Mouse (Mus musculus) neural tube, embryonic 14.5 days (tissue): ENCODE results near the gene Fam241a. TPM values are rescaled to one million over a fixed set of nuclear protein-coding genes. Genes with fewer than 3 reads are reported as not detected.

ENCODE experiments used
- ATAC-seq: fragments of 200-750 bp; cut with Nextera tagmentation; 2 replicates; pipeline ENCODE4 v1.8.0; 2017; ENCODE audit warnings: low read depth, mild to moderate bottlenecking, moderate TSS enrichment, moderate library complexity
- H3K27ac ChIP-seq: fragments of 300-500 bp; sonication (generic); 2 replicates; pipeline ENCODE4 v1.5.1; 2014; ENCODE audit warnings: low read depth, mild to moderate bottlenecking, control low read depth, low read length, moderate library complexity, mixed read lengths
- H3K27me3 ChIP-seq: fragments of 300-500 bp; sonication (generic); 2 replicates; pipeline ENCODE4 v1.6.1; 2014; ENCODE audit warnings: low read length; ENCODE audit not compliant: control insufficient read depth, insufficient read depth
- H3K36me3 ChIP-seq: fragments of 300-500 bp; sonication (generic); 2 replicates; pipeline ENCODE4 v1.6.1; 2014; ENCODE audit warnings: low read length, mixed read lengths; ENCODE audit not compliant: control insufficient read depth, insufficient read depth
- H3K4me1 ChIP-seq: fragments of 300-500 bp; sonication (generic); 2 replicates; pipeline ENCODE4 v1.6.1; 2014; ENCODE audit warnings: low read length; ENCODE audit not compliant: control insufficient read depth, insufficient read depth
- H3K4me2 ChIP-seq: fragments of 300-500 bp; sonication (generic); 2 replicates; pipeline ENCODE4 v1.6.1; 2014; ENCODE audit warnings: mild to moderate bottlenecking, low read depth, low read length, control low read depth
- H3K4me3 ChIP-seq: fragments of 300-500 bp; sonication (generic); 2 replicates; pipeline ENCODE4 v1.5.1; 2014; ENCODE audit warnings: low read depth, low read length, control low read depth, mixed read lengths
- H3K9ac ChIP-seq: fragments of 300-500 bp; sonication (generic); replicated peaks from 2 replicates; pipeline ENCODE4 v1.6.1; 2014; ENCODE audit warnings: low read depth, mild to moderate bottlenecking, control low read depth, low read length, mixed read lengths
- H3K9me3 ChIP-seq: fragments of 300-500 bp; sonication (generic); 2 replicates; pipeline ENCODE4 v1.6.1; 2016; ENCODE audit warnings: low read length; ENCODE audit not compliant: control insufficient read depth
- WGBS: fragments of 180-500 bp; shearing (Covaris S2); extraction: QIAGEN DNeasy Blood & Tissue Kit; methylation state at CpG from one replicate; pipeline ENCODE4 v1.1.7; 2014; 5-methylcytosine and 5-hydroxymethylcytosine counted together
- polyA plus RNA-seq: library from polyadenylated mRNA; unstranded; fragments of >200 nt; fragmentation: Nextera tagmentation; extraction: Ambion mirVana; gene quantifications from 2 replicates; pipeline ENCODE4 v1.2.1, GENCODE M21; 2014

The Fam241a gene
- polyA plus RNA-seq, 1 experiment from 2014 or later = 10.3 TPM

- ATAC-seq = no peak
- H3K36me3 ChIP-seq = no peaks in the 10 kb centered on the region
- WGBS = 78% methylated on average over 5 of the region's 5 CpGs
- no peaks in the 10 kb centered on the region for H3K9me3 ChIP-seq
- no peak overlapping the region for H3K9ac ChIP-seq
- no peaks in the 10 kb centered on the region for H3K27me3 ChIP-seq
- H3K4me1 ChIP-seq = no peaks in the 10 kb centered on the region
- H3K4me3 ChIP-seq = no peak overlapping the region
- no peak overlapping the region for H3K4me2 ChIP-seq
- no peak overlapping the region for H3K27ac ChIP-seq
These were observed 46.2 kb downstream of the Fam241a start for GRCm38 (mm10) chr3:127849922-127850321.

GRCm38 (mm10) chr3:127848088-127848808, 47.9 kb downstream of the Fam241a start:
- Histone ChIP-seq H3K4me2 (no peak overlapping the region), H3K4me1 (no peaks in the 10 kb centered on the region), H3K9ac (no peak overlapping the region), H3K27ac (no peak overlapping the region), H3K36me3 (no peaks in the 10 kb centered on the region), H3K27me3 (no peaks in the 10 kb centered on the region), H3K4me3 (no peak overlapping the region), H3K9me3 (no peaks in the 10 kb centered on the region)
- no peak for ATAC-seq
- WGBS = 88% methylated on average over 11 of the region's 11 CpGs

GRCm38 (mm10) chr3:127843941-127844327, 52.2 kb downstream of the Fam241a start:
- 94% methylated on average over 5 of the region's 5 CpGs for WGBS
- H3K36me3 ChIP-seq = no peaks in the 10 kb centered on the region

GRCm38 (mm10) chr3:127843324-127843940, 52.7 kb downstream of the Fam241a start:
- no peak overlapping the region for H3K4me2 ChIP-seq
- H3K4me1 ChIP-seq = no peaks in the 10 kb centered on the region
- no peaks in the 10 kb centered on the region for H3K36me3 ChIP-seq
- no peak overlapping the region for H3K27ac ChIP-seq
- WGBS = 90% methylated on average over 2 of the region's 2 CpGs
- no peaks in the 10 kb centered on the region for H3K9me3 ChIP-seq
- H3K9ac ChIP-seq = no peak overlapping the region
- no peak overlapping the region for H3K4me3 ChIP-seq
- ATAC-seq = no peak
- no peaks in the 10 kb centered on the region for H3K27me3 ChIP-seq

More at GRCm38 (mm10) chr3:127843941-127844327, 52.2 kb downstream of the Fam241a start:
- no peak for ATAC-seq
- Histone ChIP-seq H3K27me3 (no peaks in the 10 kb centered on the region), H3K4me3 (no peak overlapping the region), H3K4me2 (no peak overlapping the region), H3K27ac (no peak overlapping the region), H3K9me3 (no peaks in the 10 kb centered on the region), H3K4me1 (no peaks in the 10 kb centered on the region), H3K9ac (no peak overlapping the region)

- Histone ChIP-seq H3K4me2 (no peak overlapping the region), H3K4me3 (no peak overlapping the region), H3K27me3 (0 out of 2 replicates have a peak, but pooled peaks cover 2% of the 10 kb centered on the region), H3K9me3 (no peaks in the 10 kb centered on the region), H3K9ac (no peak overlapping the region), H3K36me3 (no peaks in the 10 kb centered on the region), H3K4me1 (peaks cover 5% of the 10 kb centered on the region; the same call in 1 of the 2 replicates), H3K27ac (no peak overlapping the region)
- no peak for ATAC-seq
- 63% methylated on average over 8 of the region's 8 CpGs for WGBS
These were observed 54.2 kb downstream of the Fam241a start for GRCm38 (mm10) chr3:127841926-127842325.

- 31% methylated on average over 8 of the region's 8 CpGs for WGBS
- no peak; the same call in 1 of the 2 replicates for ATAC-seq
These were observed 58.0 kb downstream of the Fam241a start for GRCm38 (mm10) chr3:127837972-127838644.

GRCm38 (mm10) chr3:127837154-127837865, 58.8 kb downstream of the Fam241a start, which contains the start of gene Ap1ar:
Gene Ap1ar, minus strand, starts transcription at chr3:127837523.
- peak; percentile 97 for ATAC-seq
- H3K27ac ChIP-seq = peak within 1 kb of the TSS; percentile 95
- H3K36me3 ChIP-seq = no peaks in the 10 kb centered on the region
- peak within 1 kb of the TSS; percentile 84 for H3K9ac ChIP-seq
- 0 out of 2 replicates have a peak, but pooled peaks cover 3% of the 10 kb centered on the region for H3K27me3 ChIP-seq
- H3K4me3 ChIP-seq = peak within 1 kb of the TSS; percentile 81
- peaks cover 19% of the 10 kb centered on the region; the same call in 1 of the 2 replicates for H3K4me1 ChIP-seq
- under 1% methylated on average over 78 of the region's 89 CpGs for WGBS
- H3K4me2 ChIP-seq = peak within 1 kb of the TSS; percentile 76
- H3K9me3 ChIP-seq = no peaks in the 10 kb centered on the region

More at GRCm38 (mm10) chr3:127837972-127838644, 58.0 kb downstream of the Fam241a start:
- Histone ChIP-seq H3K9me3 (no peaks in the 10 kb centered on the region), H3K4me2 (peak overlapping the region; percentile 58), H3K27me3 (0 out of 2 replicates have a peak, but pooled peaks cover 3% of the 10 kb centered on the region), H3K4me1 (peaks cover 19% of the 10 kb centered on the region; the same call in 1 of the 2 replicates), H3K27ac (peak overlapping the region; percentile 95), H3K36me3 (no peaks in the 10 kb centered on the region), H3K4me3 (peak overlapping the region; percentile 81), H3K9ac (peak overlapping the region; percentile 84)

- peak overlapping the region; percentile 95 for H3K27ac ChIP-seq
- peak overlapping the region; percentile 76 for H3K4me2 ChIP-seq
- H3K4me3 ChIP-seq = peak overlapping the region; percentile 81
- WGBS = 1% methylated on average over 17 of the region's 17 CpGs
- peak overlapping the region; percentile 84 for H3K9ac ChIP-seq
- no peaks in the 10 kb centered on the region for H3K9me3 ChIP-seq
- H3K36me3 ChIP-seq = no peaks in the 10 kb centered on the region
- peak; percentile 62; the same call in 1 of the 2 replicates for ATAC-seq
- H3K27me3 ChIP-seq = 0 out of 2 replicates have a peak, but pooled peaks cover 3% of the 10 kb centered on the region
- peaks cover 19% of the 10 kb centered on the region; the same call in 1 of the 2 replicates for H3K4me1 ChIP-seq
These were observed 59.3 kb downstream of the Fam241a start for GRCm38 (mm10) chr3:127836798-127837153.
